Mouse (Mus musculus) kidney, adult 2 months (tissue): Measurements from ENCODE around the gene Ajm1.

Experiments
- CTCF ChIP-seq: fragments of 200-500 bp; conservative IDR thresholded peaks from 2 replicates; pipeline ENCODE4 v1.5.1; 2011; ENCODE audit warnings: low read depth, mild to moderate bottlenecking, control low read depth, low read length, moderate library complexity, mixed read lengths; ENCODE audit not compliant: insufficient read depth, insufficient read length
- POLR2A ChIP-seq: fragments of 200-500 bp; IDR thresholded peaks from one replicate; pipeline ENCODE4 v1.6.1; 2011; ENCODE audit warnings: low read depth, low read length, control low read depth

DNA sequence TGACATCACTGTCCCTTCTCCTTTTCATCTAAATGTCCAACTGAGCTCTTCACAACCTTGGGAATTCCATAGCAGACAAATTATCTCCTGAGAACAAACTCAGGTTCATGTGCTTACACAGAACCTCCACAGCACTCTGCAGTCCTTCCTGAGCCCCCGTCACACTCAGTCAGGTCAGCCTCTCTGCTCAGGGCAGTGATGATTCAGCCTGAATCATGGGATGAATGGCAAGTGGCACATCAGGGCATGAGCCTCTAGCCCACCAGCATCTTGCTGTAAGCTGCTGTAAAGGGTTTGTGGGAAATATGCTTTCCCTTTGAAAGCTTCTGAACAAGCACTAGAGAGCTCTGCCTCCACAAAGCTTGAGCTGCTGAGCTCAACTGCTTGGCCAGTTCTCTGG, 17.2 kb upstream of the Ajm1 start:
- no peak for TF ChIP-seq POLR2A
- no peak for TF ChIP-seq CTCF
